Mouse (Mus musculus): ENCODE results near the gene Wdr82.

The Wdr82 gene

DNA sequence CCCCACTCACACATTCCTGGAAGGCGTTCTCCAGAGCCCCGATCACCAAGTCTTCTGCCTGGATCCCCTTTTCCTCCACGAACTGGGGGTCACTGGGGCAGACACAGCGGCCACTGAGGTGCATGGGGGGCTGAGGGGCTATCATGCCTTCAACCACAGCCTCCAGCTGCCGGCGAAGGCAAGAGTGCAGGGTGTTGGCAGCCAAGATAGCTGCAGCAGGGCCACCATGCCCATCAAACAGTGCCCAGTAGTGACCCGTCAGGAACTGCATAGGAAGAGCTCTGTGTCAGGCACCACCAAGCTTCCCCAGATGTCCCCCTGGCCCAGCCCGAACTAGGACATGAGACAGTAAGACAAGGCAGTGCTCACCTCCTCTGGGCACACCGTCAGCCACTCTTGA lies 27.0 kb downstream of the Wdr82 start:
- DNase-seq (ENCODE audit: low spot score in 2 of 2) = no peak

DNA sequence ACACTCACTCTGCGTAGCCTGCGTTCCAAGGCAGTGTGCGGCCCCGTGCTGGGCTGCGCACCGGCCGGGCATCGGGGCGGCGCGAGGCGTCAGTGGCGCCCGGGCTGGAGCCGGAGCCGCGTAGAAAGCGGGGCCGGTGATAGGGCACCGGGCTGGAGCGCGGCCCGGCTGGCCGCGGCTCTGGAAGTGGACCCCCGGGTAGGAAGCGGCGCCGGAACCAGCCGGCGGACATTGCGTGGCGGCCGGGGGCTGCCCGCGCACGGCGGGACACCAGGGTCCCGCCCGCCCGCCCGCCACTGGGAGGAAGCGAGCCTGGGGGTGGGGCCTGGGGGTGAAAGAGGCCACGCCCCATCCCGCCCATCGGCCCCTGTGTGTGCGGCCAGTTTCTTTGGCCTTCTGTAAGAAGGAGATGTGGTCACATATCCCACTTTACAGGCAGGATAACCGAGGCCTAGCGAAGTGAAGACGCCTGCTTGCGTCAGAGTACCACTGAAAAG lies 28.3 kb downstream of the Wdr82 start:
- peak in 1 of 2 experiments; percentile 37 for DNase-seq (ENCODE audit: low spot score in 2 of 2)

DNA sequence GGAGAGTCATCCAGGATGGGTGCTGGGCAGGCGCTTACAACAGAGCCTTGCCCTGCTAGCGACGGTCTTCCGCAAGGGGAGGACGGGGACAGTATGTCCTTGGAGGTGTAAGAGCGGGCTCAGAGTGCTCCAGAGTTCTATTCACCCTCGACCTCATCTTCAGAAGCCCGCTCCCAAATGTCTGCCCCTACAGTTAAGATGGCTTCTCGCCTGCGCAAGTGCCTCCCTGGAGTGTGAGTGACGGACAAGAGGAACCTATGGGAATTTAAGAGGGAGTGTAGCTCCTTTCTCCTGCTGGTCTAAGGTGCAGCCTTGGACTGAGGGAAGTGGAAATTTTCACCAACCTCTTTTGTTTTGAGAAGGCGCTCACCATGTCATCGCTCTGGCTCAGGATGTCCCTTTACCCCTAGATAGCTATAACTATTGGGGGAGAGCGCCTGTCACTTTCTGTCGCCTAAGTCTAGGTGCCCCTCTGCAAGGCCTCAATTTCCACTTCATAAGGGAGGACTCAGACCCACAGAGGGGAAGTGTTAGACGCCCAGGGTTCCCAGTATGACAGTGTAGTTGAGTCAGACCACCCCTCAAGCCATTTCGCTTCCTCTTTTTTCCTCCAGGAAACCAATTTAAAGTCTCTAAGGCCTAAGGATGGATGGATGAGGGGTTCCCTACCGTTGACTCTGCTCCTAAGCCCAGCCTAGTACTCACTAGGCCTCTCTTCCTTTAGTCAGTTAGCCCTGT lies 29.0 kb downstream of the Wdr82 start, which contains the start of gene Ppm1m:
Gene Ppm1m (minus strand): TSS at position 212 of the 738 bp plus-strand sequence.
- no peak for DNase-seq (ENCODE audit: low spot score in 2 of 2)

DNA sequence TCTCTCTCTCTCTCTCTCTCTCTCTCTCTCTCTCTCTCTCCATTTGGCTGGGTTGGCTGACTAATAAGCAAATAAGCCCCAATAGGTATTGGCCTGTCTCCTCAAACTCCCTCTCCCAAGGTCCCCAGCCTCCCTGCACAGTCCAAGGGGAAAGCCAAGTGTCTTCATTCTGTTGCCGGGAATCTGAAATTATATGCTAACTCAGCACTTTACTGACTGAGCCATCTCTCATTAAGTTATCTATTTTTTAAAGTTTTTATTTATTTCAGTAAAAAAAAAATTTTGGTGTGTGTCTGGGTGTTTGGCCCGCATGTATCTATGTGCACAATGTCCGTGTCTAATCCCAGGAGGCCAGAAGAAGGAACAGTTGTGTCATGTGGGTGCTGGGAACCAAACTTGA lies 31.2 kb downstream of the Wdr82 start:
- no peak for DNase-seq (ENCODE audit: low spot score in 2 of 2)

DNA sequence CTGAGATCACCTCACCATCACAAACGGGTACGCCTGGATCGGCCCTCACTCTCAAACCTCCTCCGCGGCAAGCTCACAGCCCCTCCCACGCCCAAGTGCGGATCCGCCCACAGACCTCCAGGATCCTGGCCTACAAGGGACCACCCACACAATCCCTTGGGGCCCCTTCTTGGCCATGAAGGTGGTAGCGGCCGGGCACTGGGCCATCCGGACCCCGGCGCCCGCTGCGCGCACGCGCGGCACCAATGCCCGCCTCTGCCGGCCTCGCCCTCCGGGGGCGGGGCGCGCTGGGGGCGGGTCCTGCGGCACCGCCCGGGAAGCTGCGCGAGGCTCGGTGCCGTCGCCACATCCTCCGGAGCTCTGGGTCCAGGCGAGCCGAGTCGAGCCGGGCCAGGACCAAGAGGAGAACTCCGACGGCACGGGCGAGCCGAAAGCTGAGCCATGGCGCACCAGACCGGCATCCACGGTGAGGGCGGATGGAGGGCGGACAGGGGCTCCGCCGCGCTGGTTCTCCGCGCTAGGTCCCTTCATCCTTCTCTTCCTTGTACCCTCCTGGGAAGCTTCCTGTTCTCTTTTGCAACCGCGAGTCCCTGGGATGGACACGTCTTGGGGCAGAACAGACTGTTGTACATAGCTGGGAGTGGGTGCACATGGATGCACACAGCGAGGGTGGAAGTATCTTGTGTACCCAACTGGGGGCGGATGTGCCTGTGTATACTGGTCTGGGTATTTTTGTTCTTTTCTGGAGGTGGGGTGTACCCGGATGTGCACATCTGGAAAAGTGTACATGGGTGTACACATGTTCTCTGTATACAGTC lies 32.3 kb downstream of the Wdr82 start, which contains the start of gene Twf2:
Gene Twf2 (plus strand): TSS at position 290 of the 818 bp plus-strand sequence.
- DNase-seq (ENCODE audit: low spot score in 2 of 2) = peak; percentile 80 to 94

DNA sequence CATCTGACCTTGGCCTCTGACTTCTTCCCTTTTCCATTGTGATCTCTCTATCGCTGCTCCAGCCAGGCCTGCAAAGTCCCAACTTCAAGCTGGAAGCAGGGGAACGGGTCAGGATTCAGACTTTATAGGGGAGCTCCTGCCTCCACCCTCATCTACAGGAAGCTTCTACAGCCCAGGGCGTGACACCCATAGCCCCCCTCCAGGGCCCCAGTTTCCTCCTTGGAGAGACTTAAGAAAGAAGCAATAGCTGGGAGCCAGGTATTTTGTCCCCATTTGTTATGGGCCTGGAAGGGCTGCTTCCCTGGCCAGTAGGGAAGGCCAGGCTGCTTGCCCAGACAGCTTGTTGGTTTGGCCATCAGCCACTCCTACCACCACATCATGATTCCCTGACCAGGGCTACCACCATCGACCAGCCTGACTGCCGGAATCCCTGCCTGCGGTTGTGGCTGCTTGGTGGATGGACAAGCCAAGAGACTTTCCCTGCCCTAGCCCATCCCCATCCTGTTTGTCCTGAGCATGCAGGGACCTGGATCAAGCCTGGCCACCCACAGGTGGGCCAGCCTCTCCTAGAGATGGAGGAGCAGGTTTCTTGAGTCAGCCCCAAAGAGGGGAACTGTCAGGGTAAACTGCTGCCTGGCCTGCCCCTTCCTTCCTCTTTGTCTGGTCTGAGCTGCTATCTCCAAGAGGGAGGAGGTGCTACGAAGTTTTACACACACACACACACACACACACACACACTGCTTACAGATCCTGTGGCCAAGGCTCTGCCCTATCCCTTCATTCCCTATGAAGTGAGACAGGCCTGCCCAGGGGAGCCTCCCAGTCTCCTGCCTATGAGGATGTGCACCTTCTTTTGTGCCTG lies 33.5 kb downstream of the Wdr82 start:
- DNase-seq (ENCODE audit: low spot score in 2 of 2) = peak in 1 of 2 experiments; percentile 44

DNA sequence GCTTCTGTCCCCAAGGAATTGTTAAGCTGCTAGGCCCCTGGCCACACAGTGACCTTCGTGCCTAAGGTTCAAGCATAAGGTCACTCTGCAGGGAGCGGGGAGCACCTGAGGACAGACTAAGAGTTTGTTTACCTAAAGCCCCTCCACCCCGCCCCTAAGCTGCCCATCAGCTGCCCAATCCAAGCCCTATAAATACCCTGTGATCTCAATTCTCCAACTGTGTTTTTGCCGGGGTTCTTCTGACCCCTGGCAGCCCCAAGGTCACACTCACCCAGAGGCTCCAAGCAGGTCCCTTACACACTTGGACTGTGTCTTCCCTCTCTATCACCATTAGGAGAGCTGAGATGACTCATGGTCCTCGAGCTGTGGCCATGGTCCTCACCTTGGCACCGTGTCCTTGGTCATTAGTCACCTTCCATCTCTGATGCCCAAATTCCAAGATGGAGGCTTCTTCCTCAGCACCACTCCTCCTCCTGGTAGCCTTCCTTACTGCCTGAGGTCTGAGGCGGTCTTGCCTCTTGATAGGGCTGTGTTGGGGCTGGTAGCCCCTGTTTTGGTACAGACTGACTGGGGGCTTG lies 35.1 kb downstream of the Wdr82 start:
- no peak for DNase-seq (ENCODE audit: low spot score in 2 of 2)

DNA sequence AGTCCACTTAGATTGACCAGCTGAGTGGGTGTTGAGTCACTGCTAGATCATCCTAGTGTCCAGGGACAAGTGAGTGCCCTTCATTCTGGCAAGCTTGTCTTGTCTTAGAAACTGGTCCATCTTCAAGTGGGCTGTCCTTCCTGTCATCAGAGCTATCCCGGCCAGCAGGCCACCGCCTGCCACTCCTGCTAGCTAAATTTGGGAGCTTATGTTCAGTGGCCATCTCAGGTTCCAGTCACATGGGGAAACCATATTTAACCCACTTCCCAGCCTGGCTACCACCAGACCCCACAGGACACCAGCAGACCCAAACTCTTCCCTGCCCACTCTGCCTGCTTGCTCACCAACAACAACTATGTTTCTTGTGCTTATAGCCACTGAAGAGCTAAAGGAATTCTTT lies 35.8 kb downstream of the Wdr82 start:
- no peak for DNase-seq (ENCODE audit: low spot score in 2 of 2)

DNA sequence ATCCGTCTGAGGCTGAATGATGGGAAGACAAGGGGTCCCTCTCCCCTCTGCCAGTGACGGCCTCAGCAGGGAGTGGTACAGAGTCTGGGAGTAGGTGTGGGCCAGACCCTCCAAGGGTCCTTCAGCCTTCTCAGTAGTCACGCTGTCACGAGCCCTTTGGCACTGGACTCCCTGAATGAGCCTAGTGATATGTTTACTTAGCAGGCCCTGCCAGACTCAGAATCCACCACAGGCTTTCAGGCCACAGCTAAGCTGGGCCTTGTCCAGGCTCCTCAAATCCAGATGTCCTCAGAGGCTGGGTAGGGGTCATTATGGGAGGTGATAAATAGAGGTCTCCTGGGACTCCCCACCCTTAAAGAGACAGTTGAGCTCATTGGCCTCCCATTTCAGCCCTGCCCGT lies 37.5 kb downstream of the Wdr82 start:
- no peak for DNase-seq (ENCODE audit: low spot score in 2 of 2)

DNA sequence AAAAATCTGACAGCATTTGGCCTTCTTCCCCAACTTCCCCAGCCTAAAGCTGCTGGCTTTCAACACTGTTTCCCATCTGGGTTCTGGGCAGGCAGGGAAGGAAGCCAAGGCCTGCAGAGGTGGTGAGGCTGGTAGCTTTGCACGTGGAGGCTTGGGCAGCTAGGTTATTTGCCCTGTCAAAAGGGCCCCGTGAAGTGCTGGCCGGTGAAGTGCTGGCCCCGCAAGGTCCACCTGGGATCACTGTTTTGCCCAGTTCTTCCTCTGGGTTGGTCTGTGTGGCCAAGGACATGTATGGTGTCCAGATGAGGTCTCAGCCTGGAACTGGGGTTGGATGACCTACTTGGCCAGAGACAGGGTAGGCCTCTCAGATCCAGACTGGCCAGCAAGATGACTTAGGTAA lies 39.2 kb downstream of the Wdr82 start:
- no peak for DNase-seq (ENCODE audit: low spot score in 2 of 2)

DNA sequence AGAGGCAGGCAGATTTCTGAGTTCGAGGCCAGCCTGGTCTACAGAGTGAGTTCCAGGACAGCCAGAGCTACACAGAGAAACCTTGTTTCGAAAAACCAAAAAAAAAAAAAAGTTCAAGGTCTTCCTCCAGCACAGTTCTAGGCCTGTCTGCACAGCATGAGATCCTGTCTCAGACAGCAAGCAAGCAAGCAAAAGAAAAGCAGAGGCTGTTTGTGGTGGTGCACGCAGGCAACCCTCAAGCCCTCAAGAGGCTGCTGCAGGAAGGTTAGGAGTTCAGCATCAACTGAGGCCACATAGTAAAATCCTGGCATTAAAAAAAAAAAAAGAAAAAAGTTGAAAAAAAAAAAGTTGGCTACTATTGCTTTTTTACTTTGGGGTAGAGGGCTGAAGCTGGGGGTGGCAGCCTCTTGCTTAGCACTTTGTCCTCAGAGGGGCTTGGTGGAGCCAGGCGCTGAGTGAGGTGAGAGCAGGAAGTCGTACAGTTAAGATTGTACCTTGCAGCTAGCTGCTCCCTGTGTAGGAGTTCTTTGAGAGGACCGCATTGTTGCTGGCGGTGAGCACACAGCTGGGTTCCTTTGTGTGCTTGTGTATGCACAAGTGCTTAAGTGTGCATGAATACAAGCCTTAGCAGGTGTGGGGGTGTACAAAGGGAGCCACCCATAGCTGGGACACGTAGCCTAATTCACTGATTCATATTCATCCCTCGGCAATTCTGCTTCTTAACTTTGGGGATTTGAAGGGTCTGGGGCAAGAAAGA lies 40.3 kb downstream of the Wdr82 start:
- no peak for DNase-seq (ENCODE audit: low spot score in 2 of 2)

DNA sequence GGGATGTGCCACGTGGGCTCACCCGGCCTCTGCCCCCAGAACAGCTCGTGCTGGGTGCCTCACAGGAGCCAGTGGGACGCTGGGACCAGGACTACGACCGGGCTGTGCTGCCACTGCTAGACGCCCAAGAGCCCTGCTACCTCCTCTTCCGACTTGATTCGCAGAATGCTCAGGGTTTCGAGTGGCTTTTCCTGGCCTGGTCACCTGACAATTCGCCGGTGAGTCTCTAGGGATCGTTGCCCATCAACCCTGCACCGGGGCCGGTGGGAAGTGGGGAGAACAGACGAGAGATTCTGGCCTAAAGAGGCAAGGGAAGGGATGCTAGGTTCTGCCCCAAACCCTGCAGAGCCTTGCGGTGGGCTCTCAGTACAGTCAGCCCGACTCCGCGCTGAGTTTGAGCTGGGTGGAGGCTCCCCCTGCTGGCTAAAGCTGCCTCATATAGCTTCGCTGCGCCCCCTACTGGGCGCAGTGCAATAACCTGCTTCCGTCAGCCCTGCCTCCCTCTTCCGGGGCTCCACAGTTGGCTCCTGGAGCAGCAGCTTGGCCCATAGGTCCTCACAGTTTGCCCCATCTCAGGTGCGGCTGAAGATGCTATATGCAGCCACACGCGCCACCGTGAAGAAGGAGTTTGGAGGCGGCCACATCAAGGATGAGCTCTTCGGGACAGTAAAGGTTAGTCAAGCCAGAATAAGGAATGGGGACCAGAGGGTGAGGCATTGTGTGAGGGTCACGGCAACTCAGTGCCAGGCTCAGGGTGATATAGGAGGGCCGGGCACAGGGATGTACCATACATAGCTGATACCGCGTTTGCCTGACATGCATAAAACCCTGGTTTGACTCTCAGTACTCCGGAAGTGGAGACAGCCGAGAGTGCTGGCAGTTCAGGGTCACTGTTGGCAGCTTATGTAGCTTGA lies 41.2 kb downstream of the Wdr82 start:
- DNase-seq (ENCODE audit: low spot score in 2 of 2) = peak; percentile 85 to 94

DNA sequence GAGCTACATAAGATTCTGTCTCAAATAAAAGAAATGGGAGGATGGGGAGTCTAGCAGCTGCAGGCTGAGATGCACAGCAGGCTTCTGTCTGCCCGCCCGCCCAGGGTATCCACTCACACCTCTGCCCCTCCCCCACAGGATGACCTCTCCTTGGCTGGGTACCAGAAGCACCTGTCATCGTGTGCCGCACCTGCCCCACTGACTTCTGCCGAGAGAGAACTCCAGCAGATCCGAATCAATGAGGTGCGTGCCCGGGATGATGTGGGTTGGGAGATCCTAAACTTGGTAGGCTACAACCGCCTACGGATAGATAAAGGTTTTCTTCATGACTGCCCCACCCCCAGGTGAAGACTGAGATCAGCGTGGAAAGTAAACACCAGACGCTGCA lies 41.9 kb downstream of the Wdr82 start:
- no peak for DNase-seq (ENCODE audit: low spot score in 2 of 2)

DNA sequence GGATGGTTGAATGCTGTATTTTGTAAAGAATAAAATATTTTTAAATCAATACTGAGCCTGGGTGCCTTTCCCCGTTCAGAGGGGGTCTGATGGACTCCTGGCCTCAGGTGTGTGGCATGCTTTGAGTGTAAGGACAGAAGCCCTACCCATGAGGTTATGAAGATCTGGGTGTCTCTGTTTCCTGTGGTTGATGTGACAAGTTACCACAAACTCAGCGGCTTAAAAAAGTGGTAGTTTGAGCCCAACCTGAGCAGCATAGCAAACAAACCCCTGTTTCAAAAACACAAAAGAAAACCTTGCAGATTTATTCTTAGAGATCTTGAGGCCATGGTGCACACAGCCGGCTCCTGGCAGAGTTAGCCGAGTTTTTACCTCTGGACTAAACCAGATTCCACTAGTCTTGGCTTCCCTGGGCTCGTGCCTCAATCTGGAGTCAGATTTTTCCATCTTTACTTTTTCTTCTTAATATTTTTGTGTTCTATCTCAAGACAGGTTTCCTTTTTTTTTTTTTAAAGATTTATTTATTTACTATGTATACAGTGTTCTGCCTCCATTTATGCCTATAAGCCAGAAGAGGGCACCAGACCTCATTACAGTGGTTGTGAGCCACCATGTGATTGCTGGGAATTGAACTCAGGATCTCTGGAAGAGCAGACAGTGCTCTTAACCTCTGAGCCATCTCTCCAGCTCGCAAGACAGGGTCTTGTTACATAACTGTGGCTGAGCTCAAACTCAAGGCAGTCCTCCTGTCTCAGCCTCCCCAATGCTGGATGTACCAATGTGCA lies 44.8 kb downstream of the Wdr82 start:
- DNase-seq (ENCODE audit: low spot score in 2 of 2) = no peak

DNA sequence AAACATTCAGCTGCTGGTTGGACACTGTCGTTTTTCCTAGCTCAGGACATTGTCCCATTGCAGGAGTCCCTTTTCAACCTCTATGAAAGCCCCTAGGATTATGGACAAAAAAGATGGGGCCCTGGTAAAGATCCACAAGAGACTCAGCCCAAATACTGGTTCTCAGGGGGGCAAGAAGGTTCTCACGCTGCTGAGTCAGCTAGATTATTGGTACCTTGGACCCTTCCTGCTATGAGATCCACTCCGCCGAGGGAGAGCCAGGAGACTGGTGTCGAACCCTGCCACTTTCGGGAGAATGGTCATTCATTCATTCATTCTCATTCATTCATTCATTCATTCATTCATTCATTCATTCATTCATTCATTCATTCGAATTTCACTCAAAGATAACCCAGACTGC lies 46.2 kb downstream of the Wdr82 start:
- no peak for DNase-seq (ENCODE audit: low spot score in 2 of 2)

DNA sequence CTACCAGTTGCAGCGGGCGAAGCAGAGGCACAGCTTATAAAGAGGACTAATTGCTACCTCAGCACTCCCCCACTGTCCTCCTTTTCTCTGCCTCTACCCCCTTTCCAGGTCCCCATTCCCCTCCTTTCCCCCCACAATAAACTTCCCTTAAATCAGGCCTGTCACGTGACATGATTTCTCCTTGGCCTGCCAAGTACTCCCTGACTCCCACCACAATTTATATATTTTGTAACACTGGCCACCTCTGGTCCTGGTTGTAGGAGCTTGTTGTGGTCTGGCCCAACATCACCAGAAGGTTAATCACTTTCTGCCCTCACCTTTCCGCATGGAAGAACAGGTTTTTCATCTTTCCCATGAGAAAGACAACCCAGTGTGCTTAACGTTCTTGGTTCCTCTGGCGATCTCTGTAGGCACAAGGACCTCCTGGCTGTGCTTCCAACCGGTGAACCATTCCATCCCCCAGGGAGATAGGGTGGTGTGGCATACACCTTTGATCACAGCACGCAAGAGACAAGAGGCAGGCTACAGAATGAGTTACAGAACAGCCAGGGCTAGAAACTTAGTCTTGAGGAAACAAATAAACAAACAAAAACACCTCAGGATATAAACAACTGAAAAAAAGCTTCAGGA lies 50.3 kb downstream of the Wdr82 start:
- no peak for DNase-seq (ENCODE audit: low spot score in 2 of 2)

DNA sequence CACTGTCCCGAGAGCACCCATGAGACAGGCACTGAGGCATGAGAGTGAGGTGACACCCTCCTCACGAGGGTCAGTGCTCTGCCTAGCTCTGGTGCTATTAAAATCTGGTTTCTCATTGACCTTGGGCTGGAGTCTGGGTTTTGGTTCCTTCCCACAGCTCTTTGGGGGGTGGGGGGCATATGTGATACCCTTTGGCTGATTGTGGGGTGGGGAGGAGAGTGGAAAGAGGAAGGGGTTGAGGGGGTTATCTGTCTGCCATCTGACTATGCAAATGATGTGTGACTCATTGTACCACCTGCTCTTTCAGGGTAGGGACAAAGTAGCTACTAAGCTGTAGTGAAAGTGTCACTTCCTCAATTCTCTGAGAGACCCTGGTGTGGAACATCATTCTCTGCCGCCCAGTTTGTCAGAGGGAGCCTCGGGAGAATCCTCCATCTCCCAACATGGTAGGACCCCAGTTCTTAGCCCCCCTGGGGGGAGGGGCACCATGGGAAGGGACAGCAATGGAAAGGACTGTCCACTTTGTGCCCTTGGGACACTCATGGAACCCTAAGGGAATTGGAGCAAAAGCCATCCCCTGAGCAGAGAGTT lies 51.6 kb downstream of the Wdr82 start, which contains the start of gene Tlr9:
Gene Tlr9 (plus strand): TSS at position 338 of the 591 bp plus-strand sequence.
- DNase-seq (ENCODE audit: low spot score in 2 of 2) = no peak

DNA sequence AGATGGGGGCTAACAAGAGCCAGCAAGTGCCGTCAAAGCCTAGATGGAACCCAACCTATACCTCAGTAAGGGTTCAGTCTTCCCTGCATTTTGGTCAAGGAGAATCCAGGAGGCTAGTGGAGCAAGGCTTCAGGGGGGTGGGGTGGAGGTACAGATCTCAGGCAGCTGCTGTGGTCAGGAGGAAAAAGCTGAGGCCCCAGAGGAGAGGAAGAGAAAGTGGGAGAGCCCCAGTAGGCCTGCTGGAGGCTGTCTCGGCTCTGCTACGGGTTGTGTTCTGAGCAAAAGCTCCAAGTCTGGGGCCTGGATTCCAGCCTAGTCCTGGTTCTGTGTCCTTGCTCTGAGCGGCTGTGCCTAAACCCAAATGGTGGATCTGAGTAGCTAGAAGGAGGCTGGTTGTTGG lies 52.3 kb downstream of the Wdr82 start:
- DNase-seq (ENCODE audit: low spot score in 2 of 2) = no peak
